Mouse (Mus musculus) erythroid progenitor cell, adult 5-6 weeks (primary cell): ENCODE measurements around the gene Nexn. TPM values are rescaled to one million over a fixed set of nuclear protein-coding genes. Genes with fewer than 3 reads are reported as not detected.

ENCODE experiments used
- ATAC-seq: replicated peaks from 2 replicates; pipeline ENCODE4 v1.8.0; 2016; ENCODE audit warnings: moderate number of reproducible peaks, mild to moderate bottlenecking, moderate TSS enrichment, inconsistent platforms; ENCODE audit not compliant: poor library complexity, low FRiP score, severe bottlenecking
- total RNA-seq, 2 experiments: library from RNA; stranded (forward) in 1 of 2; stranded (reverse) in 1 of 2; fragments of 150-400 nt in 1 of 2; fragments of 186-747, 209-891 nt in 1 of 2; gene quantifications; 2 replicates each; pipeline versions ENCODE4 v1.2.3 to v1.2.4; 2015 to 2017; ENCODE audit warnings: low replicate concordance in 2 of 2

Nexn gene
- total RNA-seq, 2 experiments from 2014 or later, result not detected

DNA sequence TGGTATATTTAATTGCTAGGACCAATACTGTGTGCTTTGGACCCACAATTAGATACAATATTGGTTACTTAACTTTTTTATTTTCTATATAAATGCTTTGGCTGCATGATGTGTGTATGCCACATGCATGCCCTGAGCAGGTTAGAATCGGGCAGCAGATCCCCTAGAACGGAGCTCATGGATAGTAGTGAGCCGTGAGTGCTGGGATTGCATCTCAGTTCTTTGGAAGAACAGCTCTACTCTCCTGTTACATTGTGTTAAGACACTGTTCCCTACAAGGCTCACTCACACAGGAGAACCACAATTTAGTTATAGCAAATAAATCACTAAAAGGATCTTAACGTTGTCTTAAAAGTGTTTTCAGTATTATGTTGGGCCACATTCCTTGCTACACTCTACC is 22.8 kb downstream of the Nexn start:
- ATAC-seq, result no peak

DNA sequence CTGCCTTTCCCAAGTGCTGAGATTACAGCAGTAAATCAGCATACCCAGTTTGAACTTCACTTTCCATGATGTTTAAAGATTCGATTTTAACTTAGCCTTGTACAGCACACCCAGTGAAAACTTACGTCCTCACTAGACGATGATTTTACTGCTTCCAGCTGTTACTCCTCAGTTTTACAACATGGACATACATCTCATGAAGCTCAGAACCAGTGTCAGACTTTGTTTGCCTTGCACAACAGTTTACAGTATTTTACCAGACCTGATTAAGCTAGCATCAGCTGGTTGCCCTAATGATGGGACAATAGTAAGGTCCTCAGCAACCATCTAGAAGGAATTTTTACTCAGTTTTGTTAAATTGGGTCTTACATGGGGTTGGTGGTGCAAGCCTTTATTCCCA is 25.1 kb downstream of the Nexn start:
- no peak for ATAC-seq

DNA sequence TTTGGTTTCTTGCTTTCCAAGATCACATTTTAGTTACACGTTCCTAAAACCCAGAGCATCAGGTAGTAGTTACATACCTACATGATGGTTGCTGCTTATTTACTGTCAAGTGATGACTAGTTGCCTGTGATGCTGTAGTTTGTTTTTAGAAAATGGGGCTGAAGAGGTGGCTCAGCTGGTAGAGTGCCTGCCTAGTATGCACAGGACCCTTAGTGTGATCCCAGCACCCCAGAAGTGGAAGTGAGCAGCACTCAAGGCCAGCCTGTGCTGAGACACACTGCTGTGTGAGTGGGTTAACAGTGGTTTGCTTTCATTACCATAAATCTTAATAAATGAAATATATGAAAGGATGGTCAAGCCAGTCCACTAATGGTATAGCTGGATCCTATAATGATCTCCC is 26.6 kb downstream of the Nexn start:
- no peak for ATAC-seq

DNA sequence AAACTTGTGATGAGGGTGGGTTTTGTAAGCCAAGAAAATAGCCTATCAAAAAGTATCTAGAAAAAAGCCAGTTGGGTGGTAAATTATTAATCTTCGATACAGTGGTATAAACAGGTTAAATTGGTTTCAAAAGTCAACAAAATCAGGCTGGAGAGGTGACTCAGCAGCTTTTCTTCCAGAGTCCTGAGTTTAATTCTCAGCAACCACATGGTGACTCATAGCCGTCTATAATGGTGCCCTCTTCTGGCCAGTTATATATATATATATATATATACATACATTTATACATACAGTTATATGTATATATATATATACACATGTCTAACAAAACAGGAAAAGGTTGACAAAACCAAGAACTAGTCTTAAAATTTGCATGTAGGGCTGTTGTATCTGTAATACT is 27.3 kb downstream of the Nexn start:
- ATAC-seq, result peak; percentile 80

DNA sequence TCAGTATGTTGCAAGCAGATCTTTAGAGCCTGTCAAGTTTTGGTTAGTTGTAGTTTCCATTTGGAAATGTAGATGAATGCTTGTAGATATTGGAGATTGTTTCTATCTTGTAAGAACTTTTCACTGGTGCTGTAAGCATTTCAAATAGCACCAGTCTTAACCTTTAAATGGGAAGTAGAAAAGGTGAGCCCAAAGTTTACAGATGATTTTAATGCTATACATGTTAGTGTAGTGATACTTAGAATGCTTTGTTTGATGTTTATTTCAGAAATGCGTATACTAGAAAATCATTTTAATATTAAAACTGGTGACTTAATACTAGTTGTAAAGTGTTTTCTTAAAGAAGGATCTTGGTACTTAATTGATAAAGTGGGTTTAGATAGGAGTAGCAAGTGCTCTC is 30.3 kb downstream of the Nexn start:
- ATAC-seq, result no peak

DNA sequence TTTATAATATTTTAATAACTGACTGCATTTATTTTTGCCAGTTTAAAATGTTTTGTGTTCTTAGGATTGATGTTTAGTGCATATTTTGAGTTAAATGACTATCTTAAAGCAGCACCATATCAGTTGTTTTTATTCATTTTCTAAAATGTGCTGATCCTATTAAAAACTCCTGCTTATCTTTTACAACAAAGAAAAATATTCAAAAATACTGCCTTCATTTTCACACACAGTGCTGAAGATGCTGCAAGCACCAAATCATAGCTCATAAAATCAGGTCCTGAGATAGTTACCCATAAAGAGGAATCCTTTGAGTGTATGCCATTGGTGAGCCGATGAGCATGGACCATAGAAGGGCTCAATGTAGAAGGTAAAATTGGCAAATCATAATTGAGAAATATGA is 30.9 kb downstream of the Nexn start:
- no peak for ATAC-seq

DNA sequence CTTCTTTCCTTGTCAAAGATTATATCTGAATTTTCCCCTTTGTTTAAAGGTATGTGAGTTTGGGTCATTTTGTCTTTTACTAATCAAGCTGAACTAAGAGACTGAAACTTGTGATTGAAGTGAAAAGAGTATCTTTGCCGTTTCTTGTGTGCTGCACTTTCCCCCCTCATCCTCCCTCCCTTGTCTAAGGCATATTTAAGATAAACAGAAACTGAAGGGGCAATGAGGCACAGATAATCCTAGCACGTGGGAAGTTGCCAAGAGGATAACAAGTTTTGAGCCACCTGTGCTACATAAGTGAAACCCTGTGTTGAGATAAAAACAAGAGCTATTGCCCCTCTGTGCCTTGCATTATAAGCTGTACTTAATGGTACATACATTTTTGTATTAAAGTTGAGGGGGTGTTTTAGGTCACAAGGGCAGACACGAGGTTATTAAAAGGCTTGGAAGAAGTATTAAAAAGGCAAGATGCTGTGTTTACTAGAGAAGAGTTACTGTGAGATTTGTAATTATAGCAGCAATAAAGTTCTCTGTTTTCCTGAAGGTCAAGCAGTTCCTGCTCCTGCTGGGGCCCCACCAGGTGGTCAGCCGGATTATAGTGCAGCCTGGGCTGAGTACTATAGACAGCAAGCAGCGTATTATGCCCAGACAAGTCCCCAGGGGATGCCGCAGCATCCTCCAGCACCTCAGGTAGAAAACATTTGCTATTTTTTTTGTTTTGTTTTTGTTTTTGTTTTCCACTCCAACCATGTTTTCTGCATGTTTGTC is 34.6 kb downstream of the Nexn start:
- no peak for ATAC-seq

DNA sequence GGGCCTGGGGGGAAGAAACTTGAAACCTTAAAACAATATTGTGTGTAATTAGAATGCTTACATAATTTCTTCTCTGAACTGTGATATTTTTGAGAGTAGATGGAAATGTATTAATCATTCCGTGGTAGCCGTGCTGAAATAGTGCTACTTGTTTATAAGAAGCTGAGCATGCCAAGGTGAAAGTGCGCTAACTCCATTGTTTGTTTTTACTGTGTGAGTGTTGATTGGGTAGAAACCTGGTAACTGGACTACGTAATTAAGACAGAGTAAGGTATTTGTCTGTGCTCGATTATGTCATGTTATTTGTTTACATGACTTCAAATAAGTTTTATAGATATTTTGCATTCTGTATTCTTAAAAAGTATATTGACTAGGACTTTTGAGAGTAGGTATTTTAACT is 36.9 kb downstream of the Nexn start:
- no peak for ATAC-seq

DNA sequence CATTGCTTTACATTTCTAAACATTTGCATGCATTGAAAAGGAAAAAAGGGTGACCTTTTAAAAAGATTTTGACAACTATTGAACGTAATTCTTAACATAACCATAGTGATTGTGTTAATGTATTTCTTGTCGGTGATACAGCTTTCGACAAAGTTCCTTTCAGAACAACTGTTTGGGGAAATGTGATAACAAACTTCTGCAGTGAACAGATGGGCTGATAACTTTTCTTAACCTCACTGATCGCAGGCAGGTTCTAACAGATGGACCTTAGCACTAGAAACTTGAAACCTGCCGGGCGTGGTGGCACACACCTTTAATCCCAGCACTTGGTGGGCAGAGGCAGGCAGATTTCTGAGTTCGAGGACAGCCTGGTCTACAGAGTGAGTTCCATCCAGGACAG is 37.3 kb downstream of the Nexn start:
- no peak for ATAC-seq

DNA sequence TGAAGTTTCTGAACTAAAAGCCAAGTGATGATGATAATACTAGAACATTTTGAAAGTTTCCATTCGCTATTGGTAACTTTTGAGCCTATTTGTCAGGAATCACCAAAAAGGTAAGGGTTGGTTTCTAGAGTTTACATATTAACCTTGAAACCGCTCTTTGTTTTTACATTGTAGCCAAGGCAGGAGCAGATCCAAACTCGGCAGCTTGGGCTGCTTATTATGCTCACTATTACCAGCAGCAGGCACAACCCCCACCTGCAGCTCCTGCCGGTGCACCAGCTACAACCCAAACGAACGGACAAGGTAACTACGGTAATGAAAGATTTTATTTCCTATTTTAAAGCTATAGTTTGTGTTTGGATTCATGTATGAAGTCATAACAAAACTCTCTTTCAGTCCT is 40.2 kb downstream of the Nexn start:
- no peak for ATAC-seq

DNA sequence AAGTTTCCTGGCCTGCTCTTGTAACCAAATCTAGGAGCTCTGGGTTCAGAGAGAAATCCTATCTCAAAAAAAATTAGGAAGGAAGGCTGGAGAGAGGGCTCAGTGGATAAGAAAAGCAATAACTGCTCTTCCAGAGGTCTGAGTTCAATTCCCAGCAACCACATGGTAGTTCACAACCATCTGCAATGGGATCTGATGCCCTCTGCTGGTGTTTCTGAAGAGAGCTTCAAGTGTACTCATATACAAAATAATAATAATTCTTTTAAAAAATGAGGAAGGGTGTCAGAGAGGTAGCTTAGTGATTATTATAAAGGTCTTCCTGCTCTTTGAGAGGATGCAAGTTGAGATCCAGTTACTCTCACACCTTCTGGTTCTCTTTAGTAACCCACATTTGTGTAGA is 41.2 kb downstream of the Nexn start:
- ATAC-seq, result no peak

DNA sequence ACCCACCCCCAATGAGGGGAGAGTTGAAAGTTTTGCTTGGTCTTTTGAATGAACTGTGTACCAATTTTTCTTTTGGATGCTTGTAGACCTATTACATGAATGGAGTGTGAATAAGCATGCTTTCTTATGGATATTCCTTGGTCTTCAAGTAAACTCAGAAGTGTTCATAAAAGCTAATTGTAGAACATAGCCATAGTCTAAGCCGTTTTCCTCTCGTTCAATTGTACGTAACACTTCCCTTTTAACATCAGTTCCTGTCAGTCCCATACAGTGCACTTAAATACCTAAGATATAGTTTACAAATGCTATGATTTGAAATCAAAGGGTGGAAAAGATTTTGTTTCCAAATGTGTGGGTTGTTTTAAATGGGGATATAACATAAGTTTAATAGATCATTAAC is 52.7 kb downstream of the Nexn start:
- no peak for ATAC-seq

DNA sequence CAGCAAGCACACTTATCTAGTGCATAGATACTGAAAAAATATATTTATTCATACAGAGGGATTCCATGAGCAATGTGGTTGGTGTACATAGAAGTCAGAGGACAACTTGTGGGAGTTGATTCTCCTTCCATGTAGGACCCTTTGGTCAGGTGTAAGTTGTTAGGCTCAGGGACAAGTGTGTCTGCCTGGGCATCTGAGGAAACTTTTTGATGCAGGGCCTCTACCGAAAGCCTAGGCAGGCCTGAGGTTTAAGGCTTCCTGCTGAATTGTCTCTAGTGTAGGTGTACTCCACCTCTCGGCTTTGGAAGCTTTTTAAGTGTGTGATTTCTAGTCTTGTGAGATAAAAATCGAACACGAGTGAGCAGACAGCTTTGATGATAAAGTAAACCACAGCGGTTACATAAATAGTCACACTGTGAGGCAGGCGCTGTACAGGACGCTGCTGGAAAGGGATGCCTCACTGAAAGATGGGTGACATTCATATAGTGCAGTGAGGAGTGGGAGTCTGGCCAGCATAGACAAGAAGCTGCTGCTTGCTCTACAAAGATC is 54.3 kb downstream of the Nexn start:
- ATAC-seq, result no peak

DNA sequence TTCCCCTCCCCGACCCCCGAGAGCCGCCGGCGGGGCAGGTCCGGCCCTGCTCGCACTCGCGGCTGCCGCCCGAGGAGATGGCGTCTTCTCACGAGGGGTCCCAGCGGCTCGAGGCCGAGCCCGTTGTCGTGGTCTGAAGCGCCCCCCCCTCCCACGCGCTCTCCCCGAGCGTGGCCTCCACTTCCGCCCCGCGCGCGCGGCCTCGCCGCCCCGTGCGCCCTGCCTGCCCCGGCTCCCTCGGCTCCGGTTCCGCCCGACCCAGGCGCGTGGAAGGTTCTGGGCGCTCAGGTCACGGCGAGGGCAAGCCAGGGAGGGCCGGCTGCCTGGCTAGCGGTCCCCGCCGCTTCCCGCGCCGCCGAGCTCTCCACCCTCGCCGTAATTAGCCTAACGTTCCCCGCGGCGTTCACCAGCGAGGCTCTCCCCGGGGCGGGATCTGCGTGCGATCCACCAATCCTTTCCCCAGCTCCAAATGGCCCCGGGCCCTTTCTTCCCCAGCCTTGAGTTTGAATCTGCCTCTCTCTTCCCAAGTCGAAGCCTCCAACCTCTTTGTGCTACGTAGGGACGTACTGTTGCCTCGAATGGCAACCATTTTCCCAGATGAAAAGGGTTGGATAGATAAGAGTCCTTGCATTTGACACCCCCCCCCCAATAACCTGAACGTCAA is 55.3 kb downstream of the Nexn start:
- ATAC-seq, result peak; percentile 49

DNA sequence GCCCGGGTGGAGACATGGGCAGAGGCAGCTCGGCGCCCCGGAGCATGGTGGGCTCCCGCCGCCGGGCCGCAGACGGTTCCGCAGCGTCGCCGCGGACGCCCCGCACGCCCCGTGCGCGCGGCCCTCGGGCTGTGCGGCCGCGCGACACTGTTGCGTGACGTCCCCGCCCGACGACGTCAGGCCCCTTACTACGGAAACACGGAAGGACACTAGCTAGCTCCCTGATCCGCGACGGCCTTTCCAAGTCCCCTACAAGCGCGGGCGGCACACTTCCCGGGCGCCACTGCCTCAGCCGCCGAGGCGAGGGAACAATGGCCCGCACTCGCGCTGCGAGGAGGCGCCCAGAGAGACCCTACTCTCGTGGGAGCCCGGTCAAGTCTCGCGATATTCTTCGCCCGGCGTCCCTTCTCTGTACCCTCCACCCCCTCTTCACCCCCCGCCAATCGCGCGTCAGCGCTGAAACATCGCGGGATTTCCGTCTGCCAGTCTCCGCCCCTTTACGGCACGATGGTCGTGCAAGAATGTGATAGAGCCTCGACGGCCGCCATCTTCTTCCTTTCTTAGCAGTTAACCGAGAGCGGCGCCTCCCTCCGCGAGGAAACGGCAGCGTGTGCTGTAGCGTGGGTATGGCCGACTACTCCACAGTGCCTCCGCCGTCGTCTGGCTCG is 56.0 kb downstream of the Nexn start, which contains the start of the genes Dnajb4 and Fubp1:
Dnajb4 (minus strand) TSS at position 336 of the 668 bp plus-strand sequence.
Fubp1 (plus strand) TSS at position 456 of the 668 bp plus-strand sequence.
- peak; percentile 90 for ATAC-seq

DNA sequence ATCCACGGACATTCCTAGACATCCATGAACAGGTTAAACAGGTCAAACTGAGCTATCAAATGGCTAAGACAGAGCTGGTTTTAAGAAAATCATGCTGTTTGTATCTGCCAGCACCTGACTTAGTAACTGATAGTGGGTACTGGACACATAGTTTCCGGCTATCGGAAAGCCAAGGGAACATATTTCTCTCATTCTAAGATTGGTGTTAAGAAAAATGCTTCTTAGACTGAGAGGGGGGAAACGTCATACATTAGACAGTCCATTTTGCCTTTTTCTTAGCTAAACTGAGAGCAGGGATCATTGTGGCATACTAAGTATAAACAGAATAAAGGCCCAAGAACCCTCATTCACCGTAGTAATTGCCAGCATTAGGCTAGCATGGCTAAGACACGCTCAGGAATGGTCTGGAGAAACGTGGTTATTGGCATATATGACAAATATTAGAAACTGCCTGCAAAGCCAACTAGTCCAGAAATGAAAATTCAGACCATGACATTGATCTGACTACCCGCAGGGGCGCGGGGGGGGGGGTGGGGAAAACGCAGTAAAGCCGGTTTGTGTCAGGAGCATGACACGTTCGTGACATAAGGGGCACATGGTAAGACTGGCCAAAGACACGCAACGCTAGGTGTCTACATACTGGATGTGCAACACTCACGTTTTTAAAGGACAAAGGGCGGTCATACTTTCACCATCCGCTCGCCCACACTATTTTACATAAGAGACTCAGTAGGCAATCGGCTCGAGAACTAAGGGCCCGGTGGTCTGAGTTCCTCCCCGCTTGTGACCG is 56.8 kb downstream of the Nexn start:
- 0 out of 2 replicates have a peak, but pooled peaks have one; percentile 1 for ATAC-seq

DNA sequence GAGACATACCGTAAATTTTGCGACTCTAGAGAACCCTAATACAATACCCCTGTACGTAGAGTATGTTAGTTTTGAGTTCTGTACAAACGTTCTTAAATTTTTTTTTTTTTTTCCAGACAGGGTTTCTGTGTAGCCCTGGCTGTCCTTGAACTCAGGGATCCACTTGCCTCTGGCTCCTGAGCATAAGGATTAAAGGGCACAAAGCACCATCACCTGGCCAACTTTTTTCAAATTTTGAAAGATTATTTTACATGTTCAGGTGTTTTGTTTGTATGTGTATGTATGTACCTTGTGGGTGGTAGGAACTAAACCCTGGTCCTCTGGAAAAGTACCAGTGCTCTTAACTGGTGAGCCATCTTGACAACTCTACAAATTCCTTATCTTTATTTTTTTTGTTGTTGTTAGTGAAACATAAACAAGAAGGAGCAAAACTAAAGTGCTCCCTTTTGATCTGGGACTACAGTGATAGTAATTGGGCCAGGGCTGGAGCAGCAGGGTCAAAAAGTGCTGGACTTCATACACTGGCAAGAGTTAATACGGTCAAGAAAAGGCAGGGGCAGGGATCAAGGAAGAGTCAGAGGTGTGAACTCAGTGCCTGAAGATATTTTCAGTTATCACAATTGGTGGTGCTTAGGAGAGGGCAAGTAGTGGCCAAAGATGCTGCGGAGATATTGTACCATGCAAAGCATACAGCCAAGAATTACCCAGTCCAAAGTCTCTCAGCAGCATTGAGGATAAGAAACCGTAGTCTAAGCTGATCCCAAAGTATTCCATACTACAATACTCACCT is 57.9 kb downstream of the Nexn start:
- no peak for ATAC-seq

DNA sequence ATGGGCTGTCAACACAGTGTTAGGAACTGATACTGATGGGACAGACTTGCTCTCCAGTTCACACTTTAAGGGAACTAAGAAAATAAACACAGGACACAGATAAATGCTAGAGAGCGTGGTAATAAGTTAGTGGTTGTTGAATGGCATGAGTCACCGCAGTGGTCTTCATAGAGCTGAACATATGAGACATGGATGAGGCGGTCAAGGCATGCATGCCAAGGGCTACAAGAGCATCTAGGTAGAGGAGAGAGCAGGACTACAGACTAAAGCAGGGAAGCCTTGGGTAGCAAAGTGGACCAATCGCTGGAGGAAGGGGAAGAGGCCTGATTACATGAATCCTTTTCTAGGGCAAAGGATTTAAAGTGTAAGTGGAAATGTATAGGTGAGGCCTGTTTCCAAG is 59.0 kb downstream of the Nexn start:
- no peak for ATAC-seq

DNA sequence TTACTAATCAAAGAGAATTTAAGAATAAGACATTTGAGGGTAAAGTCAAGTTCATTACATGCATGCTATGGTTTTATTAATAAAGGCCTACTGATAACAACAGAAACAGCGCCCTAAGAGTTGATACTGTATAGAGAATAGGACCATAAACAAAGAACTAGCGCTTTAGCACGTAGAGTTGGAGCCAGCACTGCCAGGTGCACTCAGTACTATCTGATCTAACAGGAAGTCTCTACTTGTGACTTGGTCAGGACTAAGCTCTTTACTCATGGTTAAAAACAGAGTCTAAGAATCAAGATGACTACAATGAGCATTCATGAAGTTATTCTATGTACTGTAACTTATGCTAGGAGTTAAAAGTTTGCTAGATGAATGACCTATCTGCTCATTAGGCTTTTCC is 61.6 kb downstream of the Nexn start:
- no peak for ATAC-seq
